In genomic region chr13:10071165-10071564, GRCm38 (mm10) we compare ENCODE assay signal across 8 mouse cellular contexts.
A peak's percentile ranks its signal among the peaks of the same experiment; 100 is the strongest.
DNase-seq lines count a peak whose midpoint lies in the region; ATAC-seq and TF ChIP-seq lines count a peak whose summit lies in the region.

No protein-coding gene starts in this region.

- CTCF ChIA-PET in Patski (lab: Charles Lee), result no interaction called here

- no peaks in the 10 kb centered on the region for H3K9me3 ChIP-seq in forebrain, postnatal 0 days (ENCODE audit: low read length)
- H3K9me3 ChIP-seq in intestine, embryonic 16.5 days (ENCODE audit: control insufficient read depth, low read length), result no peaks in the 10 kb centered on the region
- no peaks in the 10 kb centered on the region for H3K9me3 ChIP-seq in stomach, embryonic 16.5 days (replicated peaks; ENCODE audit: control insufficient read depth, low read length)

- DNase-seq in adrenal gland, adult (ENCODE audit: inconsistent age in 2 of 2, low spot score in 1 of 2), result peak; percentile 12 to 59
- no peak for DNase-seq in adrenal gland, postnatal 4 days (ENCODE audit: low spot score in 2 of 2)
- DNase-seq in Patski (ENCODE audit: low read depth, low spot score), result no peak
- DNase-seq in forebrain, postnatal 0 days, result peak; percentile 62
- DNase-seq in left cerebral cortex, postnatal 25 days (ENCODE audit: low spot score in 2 of 2), result peak; percentile 43 to 64

- WGBS in forebrain, postnatal 0 days, result 36% methylated on average over 5 of the region's 5 CpGs
- WGBS in intestine, embryonic 16.5 days, result 22% methylated on average over 5 of the region's 5 CpGs
- 7% methylated on average over 5 of the region's 5 CpGs for WGBS in stomach, embryonic 16.5 days

- peaks cover 12% of the 10 kb centered on the region for H3K27me3 ChIP-seq in Patski
- no peaks in the 10 kb centered on the region for H3K27me3 ChIP-seq in forebrain, postnatal 0 days (ENCODE audit: insufficient read depth, low read length)
- no peaks in the 10 kb centered on the region for H3K27me3 ChIP-seq in intestine, embryonic 16.5 days (replicated peaks; ENCODE audit: control insufficient read depth, insufficient read depth, low read length)
- no peaks in the 10 kb centered on the region for H3K27me3 ChIP-seq in stomach, embryonic 16.5 days (ENCODE audit: control insufficient read depth, insufficient read depth, low read length)

- intact Hi-C loops in left cerebral cortex, postnatal 25 days (cut with DNase I), result loop anchor here (10.0 kb wide), 1 partner anchor 284 kb away; no protein-coding TSS in a partner anchor

- no peaks in the 10 kb centered on the region for H3K36me3 ChIP-seq in forebrain, postnatal 0 days (ENCODE audit: insufficient read depth)
- H3K36me3 ChIP-seq in intestine, embryonic 16.5 days (ENCODE audit: control insufficient read depth, insufficient read depth, low read length), result no peaks in the 10 kb centered on the region
- H3K36me3 ChIP-seq in stomach, embryonic 16.5 days (ENCODE audit: control insufficient read depth, insufficient read depth, low read length), result no peaks in the 10 kb centered on the region

- H3K4me1 ChIP-seq in forebrain, postnatal 0 days (ENCODE audit: insufficient read depth), result 0 out of 2 replicates have a peak, but pooled peaks cover 2% of the 10 kb centered on the region
- peaks cover 14% of the 10 kb centered on the region for H3K4me1 ChIP-seq in intestine, embryonic 16.5 days (ENCODE audit: control insufficient read depth, insufficient read depth, low read length)
- no peaks in the 10 kb centered on the region for H3K4me1 ChIP-seq in stomach, embryonic 16.5 days (ENCODE audit: control insufficient read depth, insufficient read depth, low read length)

- peak; percentile 24 for TF ChIP-seq CTCF in Patski (IDR thresholded peaks at IDR 0.05)
- peak; percentile 72 for TF ChIP-seq CTCF in forebrain, postnatal 0 days (IDR thresholded peaks at IDR 0.05; ENCODE audit: low read depth)

- no peak overlapping the region for H3K9ac ChIP-seq in forebrain, postnatal 0 days
- no peak overlapping the region for H3K9ac ChIP-seq in intestine, embryonic 16.5 days (ENCODE audit: low read depth, low read length)
- no peak overlapping the region for H3K9ac ChIP-seq in stomach, embryonic 16.5 days (ENCODE audit: low read length)

- no peak overlapping the region for H3K4me2 ChIP-seq in forebrain, postnatal 0 days (ENCODE audit: low read depth)
- no peak overlapping the region for H3K4me2 ChIP-seq in intestine, embryonic 16.5 days (ENCODE audit: low read depth, low read length)
- no peak overlapping the region for H3K4me2 ChIP-seq in stomach, embryonic 16.5 days (ENCODE audit: low read depth, low read length)

- H3K27ac ChIP-seq in forebrain, postnatal 0 days (ENCODE audit: low read depth, low read length), result no peak overlapping the region
- no peak overlapping the region for H3K27ac ChIP-seq in intestine, embryonic 16.5 days (ENCODE audit: low read length)
- H3K27ac ChIP-seq in stomach, embryonic 16.5 days (ENCODE audit: low read length), result no peak overlapping the region; the same call in 1 of the 2 replicates

- no peak overlapping the region for H3K4me3 ChIP-seq in forebrain, postnatal 0 days (ENCODE audit: low read depth, low read length)
- no peak overlapping the region for H3K4me3 ChIP-seq in intestine, embryonic 16.5 days (ENCODE audit: low read length)
- no peak overlapping the region for H3K4me3 ChIP-seq in stomach, embryonic 16.5 days (replicated peaks; ENCODE audit: low read length)

- no peak for ATAC-seq in Patski
- peak; percentile 82 for ATAC-seq in forebrain, postnatal 0 days
- ATAC-seq in intestine, embryonic 16.5 days, result peak; percentile 67
- ATAC-seq in monocyte, adult 5-6 weeks (replicated peaks; ENCODE audit: insufficient number of reproducible peaks, low FRiP score, low TSS enrichment, poor library complexity, severe bottlenecking), result peak; percentile 66; the same call in 1 of the 2 replicates
- ATAC-seq in stomach, embryonic 16.5 days (ENCODE audit: insufficient read depth, low FRiP score), result peak; percentile 80; the same call in 1 of the 2 replicates

- POLR2A ChIA-PET in Patski (lab: Charles Lee), result no interaction called here

- in situ Hi-C loops in Patski (cut with MboI; ENCODE audit: low pct_unique_long_range_greater_than_20kb), result no loop called here

Comparison
In these comparisons a context has a peak if more than half of its experiments do, and no peak if none do; other contexts are left out.
1. DNase-seq: peak in adrenal gland, adult (2 of 2), forebrain, postnatal 0 days (single experiment) and left cerebral cortex, postnatal 25 days (2 of 2); none in adrenal gland, postnatal 4 days (0 of 2) and Patski (single experiment).